Mouse (Mus musculus): Measurements from ENCODE around the gene P2rx3. TPM values are rescaled to one million over a fixed set of nuclear protein-coding genes. Genes with fewer than 3 reads are reported as not detected.

The P2rx3 gene
- total RNA-seq, 2 experiments from 2014 or later = 2.0 TPM; not detected in 1

GRCm38 (mm10) chr2:85047081-85047480, 9.8 kb upstream of the P2rx3 start:
- no peak for ATAC-seq (replicated peaks; ENCODE audit: low FRiP score, low TSS enrichment, poor library complexity, severe bottlenecking)

GRCm38 (mm10) chr2:85046222-85046621, 9.0 kb upstream of the P2rx3 start:
- no peak for ATAC-seq (replicated peaks; ENCODE audit: low FRiP score, low TSS enrichment, poor library complexity, severe bottlenecking)

- no peak for ATAC-seq (replicated peaks; ENCODE audit: low FRiP score, low TSS enrichment, poor library complexity, severe bottlenecking)
These were observed 6.4 kb upstream of the P2rx3 start for GRCm38 (mm10) chr2:85043623-85044022.

DNA sequence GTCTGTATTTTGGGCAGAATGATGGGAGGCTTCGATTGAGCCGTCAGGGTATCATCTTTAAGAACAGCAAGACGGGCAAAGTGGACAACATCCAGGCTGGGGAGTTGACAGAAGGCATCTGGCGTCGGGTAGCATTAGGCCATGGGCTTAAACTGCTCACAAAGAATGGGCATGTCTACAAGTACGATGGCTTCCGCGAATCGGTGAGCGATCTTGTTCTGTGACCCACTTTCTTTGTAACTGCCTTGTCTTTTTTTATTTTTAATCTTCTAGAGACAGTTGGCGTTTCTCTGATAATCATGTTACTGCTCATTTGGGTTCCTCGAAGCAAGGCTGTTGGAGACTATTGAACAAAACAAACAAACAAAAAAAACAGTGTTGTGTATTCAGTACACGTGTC, 1.1 kb upstream of the P2rx3 start:
- no peak for ATAC-seq (replicated peaks; ENCODE audit: low FRiP score, low TSS enrichment, poor library complexity, severe bottlenecking)

DNA sequence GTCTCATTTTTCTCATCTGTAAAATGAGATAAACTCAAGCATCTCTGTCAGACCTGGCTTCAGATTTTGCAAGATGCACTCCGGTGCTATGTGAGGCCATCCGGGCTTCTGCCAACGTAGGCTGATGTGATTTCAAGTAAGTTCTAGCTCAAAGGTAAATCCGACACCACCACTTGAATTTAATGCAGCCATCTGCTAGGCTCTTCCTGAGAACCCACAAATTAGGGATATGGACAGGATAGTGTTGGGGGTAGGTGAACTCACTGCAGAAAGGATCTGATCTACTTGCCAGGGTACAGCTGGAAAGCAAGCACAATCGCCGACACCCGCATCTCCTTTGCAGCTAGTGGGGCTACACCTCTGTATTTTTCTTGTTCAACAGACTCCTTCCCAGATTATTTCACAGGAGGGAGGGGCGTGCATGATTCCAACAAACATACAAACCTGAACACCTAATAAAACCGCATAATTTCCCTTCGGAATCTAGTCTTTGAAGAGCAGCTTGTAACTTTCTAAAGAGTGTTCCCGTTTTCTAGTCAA, 685 bp downstream of the P2rx3 start:
- ATAC-seq (replicated peaks; ENCODE audit: low FRiP score, low TSS enrichment, poor library complexity, severe bottlenecking) = 0 out of 2 replicates have a peak, but pooled peaks have one; percentile 3

DNA sequence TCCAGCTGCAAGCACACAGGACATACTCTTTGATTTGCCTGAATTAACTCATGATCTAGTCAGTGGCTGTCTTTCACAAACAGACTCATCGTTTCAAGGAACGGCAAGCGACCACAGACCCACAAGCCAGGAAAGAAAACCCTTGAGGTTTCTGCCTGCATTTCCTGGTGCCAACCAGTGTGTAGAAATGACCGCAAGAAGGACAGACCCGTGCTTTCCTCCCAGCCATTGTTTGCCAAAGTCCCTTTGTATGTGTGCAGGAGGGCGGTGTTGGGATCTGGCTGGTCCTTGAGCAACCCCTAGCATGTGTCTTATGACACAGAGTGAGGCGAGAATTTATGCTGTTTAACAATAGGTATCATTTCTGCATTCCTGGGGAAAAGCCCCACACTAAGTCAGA, 3.1 kb downstream of the P2rx3 start:
- ATAC-seq (replicated peaks; ENCODE audit: low FRiP score, low TSS enrichment, poor library complexity, severe bottlenecking) = no peak

DNA sequence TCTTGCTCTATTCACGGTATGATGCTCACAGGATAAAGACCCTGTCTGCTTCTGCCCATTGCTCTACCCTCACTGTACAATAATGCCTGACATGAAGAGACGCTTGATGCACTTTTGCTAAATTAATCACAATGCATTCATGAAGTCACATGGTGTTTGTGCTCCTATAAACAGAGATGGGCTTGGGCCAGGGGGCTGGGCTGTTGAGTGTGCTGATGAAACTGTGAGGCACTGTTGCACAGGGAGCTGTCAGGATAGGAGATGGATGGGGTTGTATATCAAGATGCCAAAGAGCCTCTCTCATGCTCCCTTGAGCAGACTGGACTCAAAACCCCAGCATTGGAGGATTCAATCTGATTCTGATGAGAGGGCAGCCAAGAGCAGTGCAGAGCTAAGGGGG, 4.1 kb downstream of the P2rx3 start:
- ATAC-seq (replicated peaks; ENCODE audit: low FRiP score, low TSS enrichment, poor library complexity, severe bottlenecking) = no peak

DNA sequence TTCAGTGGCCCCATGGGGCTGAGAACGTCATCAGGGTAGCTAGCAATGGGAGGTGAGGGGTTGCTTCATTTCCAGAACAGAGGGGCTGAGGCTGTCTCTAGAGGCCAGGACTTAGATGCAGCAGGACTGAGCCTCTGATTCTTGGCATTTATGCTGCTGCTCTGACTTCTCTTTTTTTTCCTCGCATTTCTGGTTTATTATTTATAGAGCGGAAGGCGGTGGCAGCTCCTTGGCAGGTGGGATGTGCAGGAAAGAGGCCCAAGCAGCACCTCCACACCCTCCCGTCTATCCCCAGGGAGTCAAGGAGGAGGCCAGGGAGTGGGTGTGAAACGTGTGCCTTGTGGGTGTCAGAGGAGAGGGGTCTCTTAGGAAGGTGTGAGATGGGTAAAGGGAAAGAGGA, 6.3 kb downstream of the P2rx3 start:
- ATAC-seq (replicated peaks; ENCODE audit: low FRiP score, low TSS enrichment, poor library complexity, severe bottlenecking) = no peak

DNA sequence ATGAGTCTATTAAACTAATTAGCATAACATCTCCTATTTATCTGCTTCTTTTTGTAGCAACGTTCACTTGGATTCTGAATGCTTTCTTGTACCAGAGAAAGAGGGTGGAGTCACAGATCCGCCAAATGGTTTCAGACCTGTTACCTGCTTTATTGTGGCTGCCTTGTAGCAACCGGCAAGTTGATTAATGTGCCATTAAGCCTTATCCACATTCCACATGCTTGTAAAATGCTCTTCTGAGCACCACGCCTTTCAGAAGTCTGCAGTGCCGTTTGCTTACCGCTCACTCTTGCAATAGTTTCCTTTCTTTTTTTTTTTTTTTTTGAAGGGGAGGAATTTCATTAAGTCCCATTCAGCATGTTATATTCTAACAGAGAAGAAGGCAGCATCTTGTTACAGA, 7.4 kb downstream of the P2rx3 start:
- ATAC-seq (replicated peaks; ENCODE audit: low FRiP score, low TSS enrichment, poor library complexity, severe bottlenecking) = 0 out of 2 replicates have a peak, but pooled peaks have one; percentile 53

GRCm38 (mm10) chr2:85027281-85027680, 10.0 kb downstream of the P2rx3 start:
- ATAC-seq (replicated peaks; ENCODE audit: low FRiP score, low TSS enrichment, poor library complexity, severe bottlenecking) = no peak

GRCm38 (mm10) chr2:85026178-85026577, 11.1 kb downstream of the P2rx3 start:
- ATAC-seq (replicated peaks; ENCODE audit: low FRiP score, low TSS enrichment, poor library complexity, severe bottlenecking) = no peak

- ATAC-seq (replicated peaks; ENCODE audit: low FRiP score, low TSS enrichment, poor library complexity, severe bottlenecking) = no peak
These were observed 15.2 kb downstream of the P2rx3 start for GRCm38 (mm10) chr2:85022043-85022442.

DNA sequence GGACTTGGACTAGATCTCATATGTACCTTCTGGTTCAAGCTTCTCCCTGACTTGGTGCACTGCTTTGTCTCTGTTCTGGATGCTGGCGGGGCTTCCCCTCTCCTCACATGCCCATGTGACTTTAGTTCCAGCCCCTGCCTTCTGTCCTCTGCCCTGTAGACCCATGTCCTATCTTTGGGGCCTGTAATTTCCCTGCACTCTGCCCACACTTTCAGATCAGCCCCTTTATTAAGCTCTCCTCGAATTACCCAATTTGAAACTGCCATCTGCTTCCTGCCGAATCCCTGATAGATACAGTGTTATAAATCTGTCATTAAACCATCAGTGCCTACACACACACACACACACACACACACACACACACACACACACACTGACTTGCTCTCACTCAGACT, 22.7 kb downstream of the P2rx3 start:
- ATAC-seq (replicated peaks; ENCODE audit: low FRiP score, low TSS enrichment, poor library complexity, severe bottlenecking) = no peak

GRCm38 (mm10) chr2:85013826-85014587, 23.3 kb downstream of the P2rx3 start:
- no peak for ATAC-seq (replicated peaks; ENCODE audit: low FRiP score, low TSS enrichment, poor library complexity, severe bottlenecking)

DNA sequence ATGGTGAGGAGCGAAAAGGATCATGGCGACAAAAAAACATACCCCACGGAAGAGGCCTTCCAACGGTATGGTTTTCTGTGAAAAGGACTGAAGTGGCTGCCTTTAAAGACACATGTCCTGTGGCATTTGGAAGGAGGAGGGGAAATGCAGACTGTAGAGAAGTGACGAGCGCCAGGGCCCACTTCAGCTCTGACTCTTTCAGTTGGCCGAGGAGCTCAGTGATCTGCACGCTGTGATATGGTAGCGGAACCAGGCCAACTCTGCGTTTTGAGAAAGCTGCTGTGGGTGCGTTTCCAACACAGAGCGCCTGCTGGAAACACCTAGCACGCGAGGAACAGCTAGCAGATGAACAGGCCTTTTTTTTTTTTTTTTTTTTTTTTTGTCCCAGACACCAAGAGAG, 24.6 kb downstream of the P2rx3 start:
- peak; percentile 78 for ATAC-seq (replicated peaks; ENCODE audit: low FRiP score, low TSS enrichment, poor library complexity, severe bottlenecking)

- peak; percentile 92 for ATAC-seq (replicated peaks; ENCODE audit: low FRiP score, low TSS enrichment, poor library complexity, severe bottlenecking)
These were observed 25.2 kb downstream of the P2rx3 start for GRCm38 (mm10) chr2:85011906-85012604.

DNA sequence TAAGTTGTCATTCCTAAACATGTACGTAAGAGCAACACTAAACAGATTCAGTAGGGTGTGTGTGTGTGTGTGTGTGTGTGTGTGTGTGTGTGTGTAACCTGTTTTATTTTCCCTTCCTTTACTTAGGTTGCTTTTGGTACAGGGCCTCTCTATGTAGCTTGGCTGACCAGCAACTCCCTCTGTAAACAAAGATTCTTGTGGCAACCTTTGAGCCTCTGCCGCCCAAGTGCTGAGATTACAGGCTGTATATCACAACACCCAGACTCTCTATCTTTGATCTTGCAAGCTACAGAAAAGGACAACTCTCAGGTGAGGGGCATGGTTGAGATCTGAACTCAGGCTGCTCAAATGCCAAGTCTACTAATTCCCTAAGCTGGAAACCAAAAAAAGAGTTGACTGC, 28.1 kb downstream of the P2rx3 start:
- ATAC-seq (replicated peaks; ENCODE audit: low FRiP score, low TSS enrichment, poor library complexity, severe bottlenecking) = no peak

- ATAC-seq (replicated peaks; ENCODE audit: low FRiP score, low TSS enrichment, poor library complexity, severe bottlenecking) = peak; percentile 31; the same call in 1 of the 2 replicates
These were observed 29.5 kb downstream of the P2rx3 start for GRCm38 (mm10) chr2:85007729-85008128.

GRCm38 (mm10) chr2:85006600-85006999, 30.7 kb downstream of the P2rx3 start:
- no peak for ATAC-seq (replicated peaks; ENCODE audit: low FRiP score, low TSS enrichment, poor library complexity, severe bottlenecking)

DNA sequence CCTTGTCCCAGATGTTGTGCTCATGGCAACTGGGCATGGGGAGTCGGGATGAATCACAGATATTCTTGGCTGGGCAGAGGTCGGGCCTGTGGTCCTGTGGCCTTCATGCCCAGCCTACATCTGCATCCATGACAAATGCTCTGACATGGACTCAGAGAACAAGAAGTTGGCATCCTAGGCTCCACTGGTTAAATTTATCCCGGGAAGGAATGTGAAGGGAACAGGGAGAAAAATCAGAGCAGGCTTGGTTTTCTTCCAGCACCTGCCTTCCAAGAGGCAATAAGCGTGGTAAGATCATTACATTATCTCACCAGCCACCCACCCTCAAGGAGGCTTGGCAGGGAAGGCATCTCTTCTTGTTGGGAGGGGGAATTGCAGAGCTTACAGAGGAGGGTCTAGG, 32.9 kb downstream of the P2rx3 start:
- no peak for ATAC-seq (replicated peaks; ENCODE audit: low FRiP score, low TSS enrichment, poor library complexity, severe bottlenecking)

DNA sequence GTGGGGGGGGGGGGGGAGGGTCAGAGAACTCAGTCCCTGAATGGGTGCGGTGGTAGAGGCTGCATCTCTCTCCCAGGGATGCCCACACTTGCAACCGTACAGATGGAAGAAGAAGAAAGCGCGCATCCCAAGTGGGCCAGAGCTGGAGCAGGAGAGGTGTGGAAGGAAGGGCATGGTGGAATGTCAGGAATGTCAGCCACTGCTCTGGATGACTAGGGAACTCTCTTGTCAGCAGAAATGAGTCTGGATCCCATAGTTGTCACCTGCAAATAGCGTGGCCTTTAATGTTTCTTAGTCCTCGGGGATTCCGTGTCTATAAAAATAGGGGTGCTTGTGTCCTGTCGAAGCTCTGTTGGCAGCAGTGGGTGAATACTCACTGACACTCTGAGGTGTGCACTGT, 34.7 kb downstream of the P2rx3 start:
- ATAC-seq (replicated peaks; ENCODE audit: low FRiP score, low TSS enrichment, poor library complexity, severe bottlenecking) = no peak

Data from megakaryocyte-erythroid progenitor cell, adult 5-6 weeks (primary cell).